Mouse (Mus musculus): ENCODE data around the gene Nt5dc1.

GRCm38 (mm10) chr10:34297980-34298753 is 120.2 kb downstream of the Nt5dc1 start:
- TF ChIP-seq GATA1 (IDR thresholded peaks at IDR 0.05; ENCODE audit: low read length) (no peak), TAL1 (IDR thresholded peaks at IDR 0.05; ENCODE audit: low read length) (no peak)

Data from erythroblast, embryonic 14.5 days (primary cell).